Mouse (Mus musculus) embryonic facial prominence, embryonic 10.5 days (tissue): ENCODE measurements around the gene Arid1b. TPM values are rescaled to one million over a fixed set of nuclear protein-coding genes. Genes with fewer than 3 reads are reported as not detected.

Experiments used
- DNase-seq: peaks from one replicate; pipeline ENCODE4 v3.0.0-alpha.2; 2017; ENCODE audit warnings: low spot score
- H3K27ac ChIP-seq: fragments of 300-500 bp; sonication (generic); replicated peaks from 2 replicates; pipeline ENCODE4 v1.5.1; 2016; ENCODE audit warnings: mild to moderate bottlenecking
- H3K27me3 ChIP-seq: fragments of 300-500 bp; sonication (generic); replicated peaks from 2 replicates; pipeline ENCODE4 v1.6.1; 2016; ENCODE audit warnings: low read depth, mild to moderate bottlenecking; ENCODE audit not compliant: poor library complexity, severe bottlenecking
- H3K36me3 ChIP-seq: fragments of 300-500 bp; sonication (generic); replicated peaks from 2 replicates; pipeline ENCODE4 v1.6.1; 2016; ENCODE audit warnings: mild to moderate bottlenecking, moderate library complexity
- H3K4me1 ChIP-seq: fragments of 300-500 bp; sonication (generic); 2 replicates; pipeline ENCODE4 v1.6.1; 2016
- H3K4me3 ChIP-seq: fragments of 300-500 bp; sonication (generic); 2 replicates; pipeline ENCODE4 v1.5.1; 2016; ENCODE audit warnings: mild to moderate bottlenecking, moderate library complexity
- H3K9me3 ChIP-seq: fragments of 300-500 bp; sonication (generic); 2 replicates; pipeline ENCODE4 v1.6.1; 2016; ENCODE audit warnings: mild to moderate bottlenecking
- WGBS: fragments of 180-500 bp; shearing (Covaris S2); methylation state at CpG from one replicate; pipeline ENCODE4 v1.1.7; 2016; 5-methylcytosine and 5-hydroxymethylcytosine counted together
- polyA plus RNA-seq: library from polyadenylated mRNA; unstranded; fragments of >200 nt; fragmentation: Nextera tagmentation; extraction: Ambion mirVana; gene quantifications from 2 replicates; pipeline ENCODE4 v1.2.1, GENCODE M21; 2016

Arid1b gene
- polyA plus RNA-seq, 1 experiment from 2014 or later: 12.4 TPM

DNA sequence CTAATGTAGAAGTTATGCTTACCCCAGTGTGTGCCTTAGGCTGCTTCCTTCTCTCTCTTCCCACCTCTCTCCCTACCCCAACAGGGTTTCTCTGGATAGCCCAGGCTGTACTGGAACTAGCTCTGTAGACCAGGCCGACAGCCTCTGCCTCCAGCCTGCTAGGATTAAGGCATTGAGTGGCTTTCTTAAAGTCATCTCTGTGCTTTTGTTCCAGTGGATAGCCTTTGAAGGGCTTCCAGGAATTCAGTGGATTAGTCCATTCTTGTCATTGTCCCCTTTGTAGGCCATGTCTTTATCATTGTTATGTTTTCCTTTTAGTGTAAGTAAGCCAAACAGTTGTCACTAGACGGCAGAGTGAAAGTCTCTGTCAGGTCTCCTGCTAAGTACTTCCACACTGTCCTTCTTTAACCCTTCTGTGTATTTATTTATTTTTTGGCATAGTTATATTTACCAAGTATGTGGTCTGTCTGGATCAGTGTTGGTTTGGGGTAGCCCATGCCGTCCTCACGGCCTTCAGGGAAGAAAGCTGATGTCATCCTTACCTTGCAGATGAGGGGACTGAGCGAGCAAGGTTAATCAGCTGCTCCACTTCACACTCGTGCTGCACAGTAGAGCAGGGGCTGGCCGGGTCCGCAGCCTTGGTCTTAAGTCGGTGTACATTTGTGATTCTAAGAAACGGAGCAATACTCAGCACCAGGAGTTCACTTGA lies 58.1 kb downstream of the Arid1b start:
- Histone ChIP-seq H3K36me3 (peaks cover 35% of the 10 kb centered on the region), H3K27me3 (no peaks in the 10 kb centered on the region), H3K4me1 (peaks cover 43% of the 10 kb centered on the region), H3K27ac (no peak overlapping the region), H3K9me3 (no peaks in the 10 kb centered on the region), H3K4me3 (no peak overlapping the region)
- WGBS: 78% methylated on average over 10 of the region's 10 CpGs
- DNase-seq: no peak

DNA sequence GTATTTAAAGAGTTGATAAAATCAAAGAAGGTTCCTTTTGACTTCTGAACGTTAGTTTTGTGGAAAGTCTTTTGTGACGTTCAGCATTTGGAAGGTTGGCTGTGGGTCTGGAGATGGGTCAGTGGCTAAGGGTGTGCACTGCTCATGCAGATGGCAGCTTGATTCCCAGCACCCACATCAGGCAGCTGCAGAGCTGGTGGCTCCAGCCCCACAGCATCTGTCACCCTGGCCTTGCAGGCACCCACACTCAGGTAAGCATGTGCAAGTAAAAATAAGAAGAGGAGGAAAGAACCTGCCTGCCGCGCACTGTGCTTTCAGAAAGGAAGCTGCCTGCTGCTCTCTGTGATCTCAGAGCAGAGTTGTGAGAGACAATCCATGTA lies 58.7 kb downstream of the Arid1b start:
- no peak for DNase-seq
- Histone ChIP-seq H3K4me1 (peaks cover 48% of the 10 kb centered on the region), H3K9me3 (no peaks in the 10 kb centered on the region), H3K36me3 (peaks cover 31% of the 10 kb centered on the region), H3K27me3 (no peaks in the 10 kb centered on the region), H3K27ac (no peak overlapping the region), H3K4me3 (no peak overlapping the region)
- 89% methylated on average over 4 of the region's 4 CpGs for WGBS

DNA sequence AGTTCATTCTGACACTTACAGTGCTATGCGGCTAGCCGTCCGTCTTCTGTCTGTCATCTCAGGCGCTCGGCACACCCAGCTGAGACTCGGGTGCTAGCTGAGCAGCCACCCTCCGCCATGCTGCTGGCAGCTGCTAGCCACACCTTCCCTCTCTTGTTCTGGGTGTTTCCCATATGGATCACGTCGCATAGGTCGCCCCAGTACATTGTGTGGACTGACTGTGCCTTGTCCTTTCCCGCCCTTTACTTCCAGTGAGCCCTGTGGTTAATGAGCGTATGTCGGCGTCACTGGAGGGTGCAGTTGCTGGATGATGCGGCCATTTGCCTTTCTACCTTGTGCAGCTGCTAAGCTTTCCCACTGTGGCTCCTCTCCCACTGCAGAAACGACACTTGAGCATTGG lies 59.1 kb downstream of the Arid1b start:
- Histone ChIP-seq H3K4me1 (peaks cover 52% of the 10 kb centered on the region), H3K4me3 (no peak overlapping the region), H3K36me3 (peaks cover 31% of the 10 kb centered on the region), H3K27ac (no peak overlapping the region), H3K27me3 (no peaks in the 10 kb centered on the region), H3K9me3 (no peaks in the 10 kb centered on the region)
- 89% methylated on average over 16 of the region's 16 CpGs for WGBS
- DNase-seq: no peak

DNA sequence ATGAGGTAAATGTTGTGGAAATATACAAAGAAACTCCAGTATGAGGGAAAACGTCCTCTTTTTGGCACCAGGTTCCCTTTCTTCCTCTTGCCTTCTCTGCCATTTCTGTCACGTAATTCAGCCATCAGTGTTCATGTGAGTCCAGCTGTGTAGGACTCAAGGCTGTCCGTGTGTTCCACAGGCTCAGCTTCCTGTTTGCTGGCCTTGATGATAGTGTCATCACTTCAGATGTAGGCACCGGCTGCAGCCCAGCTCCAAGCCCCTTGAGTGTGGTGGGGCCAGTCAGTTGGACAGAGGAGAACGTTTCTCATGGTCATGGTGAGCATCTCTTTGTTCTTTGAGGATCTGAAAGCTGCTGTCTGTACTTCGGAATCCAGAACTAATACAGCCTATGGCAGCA lies 61.3 kb downstream of the Arid1b start:
- no peaks in the 10 kb centered on the region for H3K9me3 ChIP-seq
- peaks cover 21% of the 10 kb centered on the region for H3K36me3 ChIP-seq
- no peaks in the 10 kb centered on the region for H3K27me3 ChIP-seq
- peaks cover 74% of the 10 kb centered on the region for H3K4me1 ChIP-seq
- no peak for DNase-seq
- 89% methylated on average over 6 of the region's 6 CpGs for WGBS
- no peak overlapping the region for H3K4me3 ChIP-seq
- no peak overlapping the region for H3K27ac ChIP-seq

DNA sequence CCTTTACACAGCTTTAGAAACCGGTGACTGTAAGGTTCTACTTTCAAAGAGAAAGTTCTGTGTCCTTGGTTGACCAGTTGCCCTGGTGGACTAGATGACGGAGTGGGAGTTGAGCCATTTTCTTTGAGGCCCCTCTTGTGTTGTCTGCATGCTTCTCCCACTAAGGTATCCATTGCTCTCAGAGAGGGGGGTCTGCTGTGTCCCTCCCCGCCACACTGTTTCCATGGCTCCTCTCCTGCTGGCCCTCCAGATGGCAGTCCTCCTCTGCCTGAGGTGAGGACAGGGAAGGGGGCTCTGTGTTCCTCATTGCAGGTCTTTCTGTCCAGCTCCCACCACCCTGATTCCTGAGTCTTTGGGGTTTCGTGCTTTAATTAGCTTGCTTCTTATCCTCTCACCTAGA lies 62.5 kb downstream of the Arid1b start:
- 73% methylated on average over 4 of the region's 4 CpGs for WGBS
- Histone ChIP-seq H3K36me3 (peaks cover 15% of the 10 kb centered on the region), H3K4me3 (no peak overlapping the region), H3K27me3 (no peaks in the 10 kb centered on the region), H3K27ac (no peak overlapping the region), H3K4me1 (peaks cover 77% of the 10 kb centered on the region), H3K9me3 (no peaks in the 10 kb centered on the region)
- DNase-seq: no peak

DNA sequence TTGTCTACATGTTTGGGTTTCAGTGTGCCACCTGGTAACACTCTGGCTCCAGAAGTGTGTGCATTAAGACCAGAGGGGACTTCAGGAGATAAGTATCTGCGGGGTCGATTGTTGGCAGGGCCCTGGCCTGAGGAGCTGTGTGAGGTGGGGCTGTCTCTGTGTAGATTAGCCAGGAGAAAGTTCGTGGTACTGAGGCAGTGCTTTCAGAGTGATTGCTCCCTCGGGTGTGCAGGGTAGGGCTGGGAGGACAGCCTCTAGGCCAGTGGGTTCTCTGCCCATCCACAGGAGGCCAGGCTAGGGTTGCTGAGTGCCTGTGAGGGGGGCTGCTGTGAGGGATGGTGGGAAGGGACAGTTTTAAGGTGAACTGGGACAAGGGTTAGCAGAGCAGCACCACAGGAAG lies 63.2 kb downstream of the Arid1b start:
- Histone ChIP-seq H3K27ac (peak overlapping the region; percentile 61; the same call in 1 of the 2 replicates), H3K36me3 (peaks cover 15% of the 10 kb centered on the region), H3K9me3 (no peaks in the 10 kb centered on the region), H3K27me3 (no peaks in the 10 kb centered on the region), H3K4me1 (peaks cover 73% of the 10 kb centered on the region), H3K4me3 (no peak overlapping the region)
- WGBS: 20% methylated on average over 4 of the region's 4 CpGs
- DNase-seq: no peak

DNA sequence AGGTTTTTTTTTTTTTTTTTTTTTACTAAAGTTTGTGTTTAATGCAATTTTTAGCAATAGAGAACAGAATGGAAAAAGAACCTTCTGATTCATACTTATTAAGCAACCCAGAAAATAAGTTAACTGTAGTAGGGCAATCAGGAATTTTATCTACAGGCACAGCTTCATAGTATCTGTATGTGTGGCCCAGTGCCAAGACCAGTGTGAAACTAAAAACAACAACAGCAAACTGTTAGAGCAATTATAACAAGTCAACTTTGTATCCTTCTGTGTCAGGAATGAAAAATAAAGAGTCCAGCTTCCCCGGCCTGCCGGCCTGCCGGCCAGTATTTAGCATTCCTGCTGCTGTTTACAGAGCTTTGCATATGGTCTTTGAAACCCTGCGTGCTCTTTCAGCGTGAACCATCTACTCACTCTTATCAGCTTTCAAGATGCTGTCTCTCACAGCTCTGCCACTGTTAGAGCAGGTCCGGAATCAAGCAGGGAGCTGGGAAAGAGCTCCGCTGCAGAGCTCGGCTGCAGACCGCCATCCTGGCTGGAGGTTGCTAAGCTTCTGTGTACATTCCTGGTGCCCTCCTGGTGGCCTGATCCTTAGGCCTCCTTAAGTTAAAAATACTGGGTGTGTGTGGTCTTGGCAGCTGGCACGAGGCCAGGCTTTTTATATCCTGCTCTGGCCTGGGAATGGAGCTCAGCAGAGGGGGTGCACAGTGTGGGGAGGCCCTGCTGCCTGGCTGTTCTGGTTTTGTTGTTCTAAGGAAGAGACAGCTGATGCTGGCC lies 64.0 kb downstream of the Arid1b start:
- H3K9me3 ChIP-seq: no peaks in the 10 kb centered on the region
- WGBS: 13% methylated on average over 10 of the region's 10 CpGs
- H3K4me1 ChIP-seq: peaks cover 68% of the 10 kb centered on the region
- H3K36me3 ChIP-seq: peaks cover 9% of the 10 kb centered on the region
- no peaks in the 10 kb centered on the region for H3K27me3 ChIP-seq
- no peak overlapping the region for H3K4me3 ChIP-seq
- H3K27ac ChIP-seq: peak overlapping the region; percentile 37
- peak; percentile 68 for DNase-seq

DNA sequence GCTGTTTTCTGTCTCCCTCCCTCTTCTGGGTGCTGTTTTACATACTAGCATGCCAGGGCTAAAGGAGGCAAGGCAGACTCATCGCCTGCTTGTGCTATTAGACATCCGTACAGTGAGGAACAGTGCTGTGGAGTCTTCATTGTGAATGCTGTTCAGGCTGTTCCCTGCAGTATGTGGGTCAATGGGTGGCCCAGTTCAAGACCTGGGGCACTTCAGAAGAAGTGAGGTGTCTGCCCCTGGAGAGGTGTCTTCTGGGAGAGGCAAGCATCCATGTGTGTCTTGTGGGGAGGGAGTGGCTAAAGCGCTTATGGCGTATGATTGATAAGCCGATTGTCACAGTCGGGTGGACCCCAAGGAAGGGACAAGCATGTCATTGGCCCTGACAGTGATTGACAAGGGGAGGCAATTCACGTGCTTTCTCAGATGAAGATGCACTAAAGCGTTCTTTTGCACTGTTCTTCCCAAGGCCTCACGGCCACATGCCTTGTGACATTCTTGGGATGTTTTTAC lies 65.0 kb downstream of the Arid1b start:
- H3K36me3 ChIP-seq: peaks cover 5% of the 10 kb centered on the region
- DNase-seq: no peak
- no peaks in the 10 kb centered on the region for H3K9me3 ChIP-seq
- H3K27me3 ChIP-seq: no peaks in the 10 kb centered on the region
- no peak overlapping the region for H3K27ac ChIP-seq
- H3K4me3 ChIP-seq: no peak overlapping the region
- WGBS: 72% methylated on average over 9 of the region's 9 CpGs
- peaks cover 63% of the 10 kb centered on the region for H3K4me1 ChIP-seq

DNA sequence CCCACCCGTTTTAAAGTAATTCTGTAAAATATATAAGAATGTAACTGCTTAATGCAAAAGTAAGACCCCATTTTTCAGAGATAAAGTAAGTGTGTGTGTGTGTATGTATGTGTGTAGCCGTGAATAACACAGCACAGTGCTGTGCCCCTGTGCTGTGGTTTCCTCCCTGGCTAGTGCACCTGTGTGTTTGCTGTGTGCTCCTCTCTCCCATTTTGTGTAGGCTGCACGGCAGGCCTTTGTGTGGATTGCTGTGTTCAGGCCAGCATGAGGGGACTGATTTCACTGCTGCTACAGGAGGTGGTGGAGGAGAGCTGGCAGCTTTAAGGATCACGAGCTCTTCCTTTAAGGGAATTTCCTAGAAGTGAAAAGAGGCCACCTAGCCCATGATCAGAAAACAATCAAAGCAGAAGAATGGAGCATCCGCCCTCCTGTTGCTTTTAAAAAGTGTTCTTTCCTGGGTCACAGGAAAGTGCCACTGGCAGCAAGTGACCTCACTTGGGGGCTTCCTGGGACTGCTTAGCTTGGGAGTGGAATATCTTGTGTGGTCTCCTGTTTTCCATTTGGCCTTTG lies 66.5 kb downstream of the Arid1b start:
- peaks cover 2% of the 10 kb centered on the region for H3K36me3 ChIP-seq
- WGBS: 59% methylated on average over 5 of the region's 5 CpGs
- no peaks in the 10 kb centered on the region for H3K9me3 ChIP-seq
- no peaks in the 10 kb centered on the region for H3K27me3 ChIP-seq
- H3K4me3 ChIP-seq: no peak overlapping the region
- H3K27ac ChIP-seq: no peak overlapping the region
- DNase-seq: no peak
- peaks cover 57% of the 10 kb centered on the region for H3K4me1 ChIP-seq

DNA sequence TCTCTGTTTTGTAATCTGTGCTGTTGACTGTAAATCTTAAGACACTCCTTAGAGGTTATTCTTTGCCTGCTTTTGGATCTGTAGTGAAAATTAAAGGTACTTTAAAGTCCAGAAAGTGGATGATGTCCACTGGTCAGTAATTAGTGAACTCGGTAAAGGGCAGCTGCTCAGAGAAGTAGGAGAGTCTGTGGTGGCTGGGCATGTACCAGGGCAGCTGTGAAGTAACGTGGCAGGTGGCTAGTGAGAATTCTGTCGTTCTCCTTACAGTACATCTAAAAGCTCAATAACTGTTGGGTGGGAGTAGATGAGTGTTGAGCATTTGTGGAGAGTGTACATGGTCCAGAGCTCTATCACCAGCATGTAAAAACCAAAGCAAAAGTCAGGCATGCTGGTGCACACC lies 67.1 kb downstream of the Arid1b start:
- Histone ChIP-seq H3K36me3 (no peaks in the 10 kb centered on the region), H3K27ac (no peak overlapping the region), H3K9me3 (no peaks in the 10 kb centered on the region), H3K4me3 (no peak overlapping the region), H3K4me1 (peaks cover 51% of the 10 kb centered on the region), H3K27me3 (no peaks in the 10 kb centered on the region)
- 84% methylated on average over 3 of the region's 3 CpGs for WGBS
- no peak for DNase-seq

DNA sequence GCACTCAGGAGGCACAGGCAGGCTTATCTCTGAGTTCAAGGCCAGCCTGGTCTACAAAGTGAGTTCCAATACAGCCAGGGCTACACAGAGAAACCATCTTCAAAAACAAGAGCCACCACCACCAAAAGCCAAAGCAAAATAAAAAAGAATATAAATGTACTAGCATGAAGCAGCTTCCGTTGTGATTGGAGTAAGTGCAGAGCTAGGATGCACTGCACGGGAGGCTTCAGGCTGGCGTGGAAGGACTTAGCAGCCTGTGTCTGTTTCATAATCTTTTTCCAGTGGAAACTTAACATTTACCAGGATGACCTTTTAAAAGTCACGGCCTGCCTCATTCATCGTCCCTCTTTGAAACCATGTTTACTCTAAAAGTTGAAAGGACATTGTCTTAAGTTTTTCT lies 67.5 kb downstream of the Arid1b start:
- Histone ChIP-seq H3K4me1 (peaks cover 49% of the 10 kb centered on the region), H3K27ac (no peak overlapping the region), H3K27me3 (no peaks in the 10 kb centered on the region), H3K4me3 (no peak overlapping the region), H3K9me3 (no peaks in the 10 kb centered on the region), H3K36me3 (no peaks in the 10 kb centered on the region)
- WGBS: 85% methylated on average over 5 of the region's 5 CpGs
- no peak for DNase-seq

DNA sequence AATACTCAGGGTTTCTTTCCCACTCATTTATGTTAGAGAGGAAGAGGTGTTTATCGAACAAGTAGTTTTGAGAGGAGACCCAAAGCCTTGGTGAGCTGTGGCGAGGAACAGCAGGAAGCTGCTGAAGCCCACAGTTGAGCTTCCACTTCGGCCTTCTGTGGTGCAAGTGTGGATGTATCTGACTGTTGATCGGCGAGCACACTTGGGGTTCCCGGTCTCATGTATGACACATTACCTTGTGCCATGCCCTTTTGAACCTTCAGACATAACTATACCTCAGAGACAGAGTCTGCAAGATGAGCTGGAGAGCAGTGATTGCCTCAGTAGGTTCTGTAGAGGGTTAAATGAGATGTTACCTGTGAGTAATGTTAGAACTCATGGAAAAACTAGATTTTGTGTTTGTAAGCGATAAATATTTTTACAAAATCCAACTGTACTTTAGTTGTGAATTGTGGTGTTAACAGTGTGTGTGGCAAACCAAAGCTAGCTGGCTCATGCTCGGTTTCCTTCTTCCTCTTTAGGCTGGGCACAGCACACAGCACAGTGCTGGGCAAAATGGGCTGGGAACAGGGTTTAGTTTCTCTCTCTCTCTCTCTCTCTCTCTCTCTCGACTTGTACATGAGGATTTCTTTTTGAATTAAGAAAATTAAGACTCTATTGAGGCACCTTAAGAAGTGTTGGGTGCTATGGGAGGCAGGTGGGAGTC lies 69.5 kb downstream of the Arid1b start:
- Histone ChIP-seq H3K4me1 (peaks cover 38% of the 10 kb centered on the region), H3K9me3 (no peaks in the 10 kb centered on the region), H3K36me3 (no peaks in the 10 kb centered on the region), H3K27me3 (no peaks in the 10 kb centered on the region), H3K4me3 (no peak overlapping the region), H3K27ac (no peak overlapping the region)
- 92% methylated on average over 9 of the region's 9 CpGs for WGBS
- no peak for DNase-seq
